Mouse (Mus musculus): ENCODE measurements around the gene Arid5b.

The Arid5b gene

DNA sequence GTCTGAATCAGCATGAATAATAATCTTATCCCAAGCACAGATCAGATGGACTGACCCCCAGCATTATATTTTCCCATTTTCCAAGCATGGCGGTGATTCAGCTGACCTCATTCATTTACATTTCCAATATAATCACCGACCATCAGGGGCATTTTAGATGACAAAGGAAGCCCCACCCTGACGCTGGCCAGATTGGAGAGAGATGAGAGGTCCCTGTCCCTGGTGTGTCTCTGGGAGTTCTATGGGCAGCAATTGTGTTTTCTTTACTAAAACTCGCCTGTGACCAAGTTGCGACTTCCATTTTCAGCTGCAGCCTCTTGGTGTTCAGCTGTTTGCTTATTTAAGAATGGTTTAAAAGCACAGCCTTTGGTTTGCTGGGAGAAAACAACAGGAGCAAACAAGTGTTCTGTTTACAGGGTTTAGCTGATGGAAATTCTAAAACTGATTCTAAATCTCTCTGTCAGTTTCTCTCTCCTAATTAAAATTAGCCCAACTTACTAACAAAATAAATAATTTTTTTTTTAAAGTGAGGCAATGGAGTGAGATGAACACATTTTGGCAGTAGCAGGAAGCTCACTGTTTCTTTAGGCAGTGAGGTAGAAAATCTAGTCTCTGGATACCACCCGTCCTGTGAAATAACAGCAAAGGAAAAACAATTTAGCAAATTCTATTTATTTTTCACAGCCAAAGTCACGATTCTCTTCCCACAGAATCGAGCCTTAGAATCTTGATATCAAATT lies 214.6 kb downstream of the Arid5b start:
- in situ Hi-C loops (cut with MboI, MseI): no loop called here

- in situ Hi-C loops (cut with MboI, MseI): no loop called here
Observed at GRCm38 (mm10) chr10:68061249-68061615, 217.3 kb downstream of the Arid5b start.

DNA sequence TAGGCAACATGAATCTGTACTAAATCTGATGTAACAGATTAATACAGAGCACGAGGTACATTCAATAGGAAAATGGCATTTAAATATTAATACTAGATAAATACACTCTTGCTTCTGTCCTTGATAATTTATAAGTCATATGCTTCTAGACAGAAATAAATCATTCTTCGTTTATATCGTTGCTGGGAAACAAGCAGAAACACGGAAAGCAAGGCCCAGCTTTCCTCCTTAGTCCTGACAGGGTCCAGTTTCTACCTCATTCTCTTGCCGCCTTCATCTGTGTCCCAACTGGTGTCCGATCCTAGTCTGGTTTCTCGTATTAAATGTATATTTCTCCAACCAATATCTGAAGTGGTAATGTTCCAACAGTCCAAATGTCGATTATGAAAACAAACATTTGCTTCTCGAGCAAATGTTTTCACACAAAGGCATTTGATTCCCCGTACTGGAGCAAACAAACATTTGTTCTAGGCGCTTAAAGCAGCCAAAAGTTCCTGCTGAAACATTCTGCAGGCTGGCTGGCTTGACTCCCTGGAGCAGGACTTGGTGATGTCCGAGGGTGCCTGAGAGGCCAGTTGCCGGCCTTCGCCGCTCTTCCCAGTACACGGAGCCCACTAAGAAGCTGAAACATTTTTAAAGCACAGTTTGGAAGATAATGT lies 217.8 kb downstream of the Arid5b start:
- in situ Hi-C loops (cut with MboI, MseI): no loop called here

DNA sequence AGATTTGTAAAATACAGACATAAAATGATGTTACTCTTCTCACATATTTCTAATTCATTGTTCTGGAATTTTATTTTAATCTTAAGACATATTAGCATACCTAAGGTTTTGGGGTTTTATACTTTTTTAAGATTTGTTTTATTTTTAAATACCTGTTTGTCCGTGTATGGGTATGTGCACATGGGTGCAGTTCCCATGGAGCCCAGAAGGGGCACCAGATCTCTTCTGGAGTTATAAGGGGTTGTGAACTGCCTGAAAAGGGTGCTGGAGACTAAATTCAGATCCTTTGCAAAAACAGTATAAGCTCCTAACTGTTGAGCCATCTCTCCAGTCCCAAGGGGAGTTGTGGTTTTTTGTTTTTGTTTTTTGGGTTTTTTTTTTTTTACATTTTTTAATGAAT lies 220.2 kb downstream of the Arid5b start:
- in situ Hi-C loops (cut with MboI, MseI): loop anchor here (10.0 kb wide), 2 partner anchors 76 to 874 kb away; no protein-coding TSS in a partner anchor

GRCm38 (mm10) chr10:68057841-68058240 lies 220.7 kb downstream of the Arid5b start:
- in situ Hi-C loops (cut with MboI, MseI): loop anchor here (10.0 kb wide), 2 partner anchors 77 to 873 kb away; no protein-coding TSS in a partner anchor

DNA sequence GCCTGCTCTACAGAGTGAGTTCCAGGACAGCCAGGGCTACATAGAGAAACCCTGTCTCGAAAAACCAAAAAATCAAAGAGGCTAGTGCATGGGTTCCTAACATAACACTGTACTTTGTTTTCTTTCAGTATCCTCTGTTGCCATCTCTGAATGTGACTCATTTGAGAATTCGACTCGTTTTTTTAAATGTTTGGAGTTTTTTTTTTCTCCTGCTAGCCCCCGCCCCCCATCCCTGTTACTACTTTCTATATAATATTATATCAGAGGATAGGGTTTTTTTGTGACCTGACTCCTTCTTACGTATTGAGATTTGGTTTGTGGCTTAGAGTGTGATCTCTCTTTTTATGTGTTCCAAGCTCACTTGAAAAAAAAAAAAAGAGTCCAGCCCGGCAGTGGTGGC lies 223.8 kb downstream of the Arid5b start:
- in situ Hi-C loops (cut with MboI, MseI): loop anchor here (10.0 kb wide), 2 partner anchors 80 to 870 kb away; no protein-coding TSS in a partner anchor

DNA sequence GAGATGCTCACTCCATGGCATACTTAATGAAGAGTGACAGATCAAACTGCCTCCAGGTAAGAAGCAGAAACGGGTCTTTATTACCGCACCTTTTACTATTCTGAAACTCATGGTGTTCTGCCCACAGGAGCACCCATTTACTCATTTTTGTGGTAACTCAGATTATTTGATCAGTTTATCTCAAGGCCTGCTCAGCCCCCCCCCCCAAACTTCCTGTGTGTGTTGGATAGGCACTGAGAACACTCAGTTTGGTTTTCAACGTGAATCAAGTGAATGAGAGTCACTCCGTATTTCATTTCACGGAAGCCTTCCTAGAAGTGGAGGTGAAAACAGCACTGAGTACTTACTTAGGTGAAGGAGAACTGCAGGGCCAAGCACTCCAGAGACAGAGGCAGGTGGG lies 224.4 kb downstream of the Arid5b start:
- in situ Hi-C loops (cut with MboI, MseI): loop anchor here (10.0 kb wide), 2 partner anchors 81 to 869 kb away; no protein-coding TSS in a partner anchor

- in situ Hi-C loops (cut with MboI, MseI): loop anchor here (10.0 kb wide), 2 partner anchors 82 to 868 kb away; no protein-coding TSS in a partner anchor
Observed at GRCm38 (mm10) chr10:68052307-68052706, 226.2 kb downstream of the Arid5b start.

DNA sequence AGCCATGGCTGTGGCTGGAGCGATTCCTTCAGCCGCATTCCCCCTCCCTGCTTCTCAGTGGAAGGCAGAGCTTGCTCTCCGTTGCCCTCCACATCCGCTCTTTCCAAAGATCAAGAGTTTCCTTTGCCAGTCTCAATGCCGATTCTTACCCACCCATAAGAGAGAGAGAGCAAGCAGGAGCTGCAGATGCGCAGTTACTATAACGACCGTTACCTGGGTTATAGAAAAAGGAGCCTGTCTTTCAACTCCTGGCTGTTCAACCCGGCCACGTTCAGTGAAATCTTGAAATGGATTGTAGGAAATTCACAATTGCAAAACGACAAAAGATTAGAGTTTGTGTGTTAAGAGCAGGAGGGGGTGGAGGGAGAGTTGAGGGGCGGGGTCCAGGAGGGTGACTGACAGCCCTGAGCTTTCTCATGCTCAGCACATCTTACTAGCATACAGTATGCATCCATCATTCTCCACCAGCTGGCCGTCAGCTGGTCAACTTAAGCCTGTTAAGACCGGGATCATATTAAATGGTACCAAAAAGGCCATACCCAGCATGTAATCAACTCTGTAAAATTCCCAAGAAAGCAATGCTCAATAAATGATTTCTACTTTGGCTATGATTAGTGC lies 227.1 kb downstream of the Arid5b start:
- in situ Hi-C loops (cut with MboI, MseI): loop anchor here (10.0 kb wide), 2 partner anchors 83 to 867 kb away; no protein-coding TSS in a partner anchor

DNA sequence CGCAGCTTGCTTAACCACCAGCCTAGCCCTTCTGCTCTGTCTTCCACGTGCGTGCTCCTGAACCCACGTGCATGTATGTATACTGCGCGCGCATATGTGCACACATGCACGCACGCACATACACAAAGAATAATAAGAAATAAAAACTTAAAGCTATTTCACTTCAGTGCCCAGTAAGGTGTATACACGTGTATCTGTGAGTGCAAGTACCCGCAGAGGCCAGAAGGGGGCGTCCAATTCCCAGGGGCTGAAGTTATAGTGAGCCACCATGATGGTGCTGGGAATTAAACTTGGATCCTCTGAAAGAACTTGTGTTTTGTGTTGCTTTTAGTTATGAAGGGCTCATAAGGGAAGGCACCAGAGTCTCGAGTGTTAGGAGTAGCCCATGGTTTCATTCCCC lies 227.7 kb downstream of the Arid5b start:
- in situ Hi-C loops (cut with MboI, MseI): loop anchor here (10.0 kb wide), 2 partner anchors 84 to 866 kb away; no protein-coding TSS in a partner anchor

DNA sequence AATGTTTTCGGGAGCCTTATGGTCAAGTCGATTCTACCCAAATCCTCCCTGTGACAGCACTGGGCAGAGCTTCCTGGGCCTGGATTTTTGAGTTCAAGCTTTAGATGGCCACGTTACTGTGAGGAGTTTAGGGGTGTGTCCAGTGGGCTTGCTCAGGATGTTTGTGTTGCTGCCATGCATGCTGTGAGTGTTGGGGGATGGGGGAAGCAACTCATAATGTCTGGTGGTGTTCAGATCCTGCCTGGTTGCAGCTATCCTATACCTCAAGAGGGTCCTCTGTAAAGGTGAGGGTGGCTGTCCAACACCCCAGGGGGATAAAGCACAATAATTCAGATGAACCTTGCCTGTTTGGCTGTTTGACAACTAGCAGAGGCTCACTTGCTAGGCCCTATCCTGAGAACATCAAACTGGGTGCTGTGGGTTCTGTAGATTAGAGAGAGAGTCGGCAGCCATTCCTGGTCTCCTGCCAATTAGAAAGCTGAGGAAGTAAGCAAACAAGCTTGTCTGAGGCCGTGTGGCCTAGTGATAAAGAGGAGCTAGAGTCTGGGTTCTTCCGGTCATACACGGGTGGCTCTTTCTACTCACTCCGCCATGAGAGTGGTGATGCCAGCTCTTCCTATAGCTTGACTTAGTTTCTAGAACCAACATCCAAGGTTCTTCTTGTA lies 229.8 kb downstream of the Arid5b start:
- in situ Hi-C loops (cut with MboI, MseI): loop anchor here (5.0 kb wide), 1 partner anchor 44 kb away; no protein-coding TSS in a partner anchor

- in situ Hi-C loops (cut with MboI, MseI): loop anchor here (5.0 kb wide), 1 partner anchor 47 kb away; no protein-coding TSS in a partner anchor
Observed at GRCm38 (mm10) chr10:68044864-68045263, 233.7 kb downstream of the Arid5b start.

GRCm38 (mm10) chr10:68043973-68044372 lies 234.6 kb downstream of the Arid5b start:
- in situ Hi-C loops (cut with MboI, MseI): no loop called here
